In the genomic region with DNA sequence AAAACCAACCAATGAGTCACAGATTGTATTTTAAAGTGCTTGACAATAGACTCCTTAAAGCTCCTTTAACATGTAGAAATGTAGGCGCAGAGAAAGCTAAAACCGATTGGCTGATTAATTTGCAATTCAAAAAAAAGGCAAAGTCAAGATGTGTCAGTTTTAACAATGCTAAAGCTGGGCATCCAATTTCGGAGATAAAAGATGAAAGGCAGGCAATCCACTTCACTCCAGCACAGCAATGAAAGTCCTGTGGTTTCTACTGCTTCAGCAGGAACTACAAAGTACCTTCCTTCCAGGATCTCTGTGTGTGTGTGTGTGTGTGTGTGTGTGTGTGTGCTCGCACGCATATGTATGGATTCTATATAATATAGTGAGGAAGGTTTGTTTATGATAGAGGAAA, we compare ENCODE assay signal across 19 mouse cellular contexts. TPM values are rescaled to one million over a fixed set of nuclear protein-coding genes. Genes with fewer than 3 reads are reported as not detected.
"Had no signal": no experiment of that assay in that cellular context is flagged by ENCODE, and none has a peak within 500 bp of the region (broad histone marks: within the 10 kb centered on the region; RNA-seq: fewer than 3 reads in every experiment).

No protein-coding gene starts in this region.

- H3K4me1 ChIP-seq: limb, embryonic 13.5 days; liver, embryonic 15.5 days; megakaryocyte, embryonic 14.5 days; neural tube, embryonic 12.5 days had no signal

- H3K36me3 ChIP-seq: limb, embryonic 13.5 days; liver, embryonic 15.5 days; neural tube, embryonic 12.5 days had no signal

- H3K27ac ChIP-seq: limb, embryonic 13.5 days; liver, embryonic 15.5 days; macrophage; neural tube, embryonic 12.5 days; stomach, postnatal 0 days had no signal

- H3K4me2 ChIP-seq: limb, embryonic 13.5 days; liver, embryonic 15.5 days; neural tube, embryonic 12.5 days had no signal

- DNase-seq: kidney, adult 11 months; kidney, adult 9 months; kidney, postnatal 10 days; layer of hippocampus, postnatal 36 days; left cerebral cortex, postnatal 4 days; lung, adult 2 months; lung, postnatal 10 days; thymus, postnatal 4 days had no signal

- H3K9ac ChIP-seq: limb, embryonic 13.5 days; liver, embryonic 15.5 days; neural tube, embryonic 12.5 days had no signal

- H3K9me3 ChIP-seq: limb, embryonic 13.5 days; liver, embryonic 15.5 days; megakaryocyte, embryonic 14.5 days; neural tube, embryonic 12.5 days had no signal

- H3K27me3 ChIP-seq: limb, embryonic 13.5 days; liver, embryonic 15.5 days; neural tube, embryonic 12.5 days had no signal

- H3K4me3 ChIP-seq: limb, embryonic 13.5 days; liver, embryonic 15.5 days; megakaryocyte, embryonic 14.5 days; neural tube, embryonic 12.5 days had no signal

RNA-seq across cellular contexts. Expression of a gene that starts 44.0 kb away (rescaled TPM):
- total RNA-seq: layer of hippocampus, adult 8-10 months; layer of hippocampus, postnatal 36 days; left cerebral cortex, postnatal 4 days; liver, adult 2 months; monocyte, adult 5-6 weeks; neutrophil, adult 5-6 weeks had no signal
- polyA plus RNA-seq: liver, adult 2 months; lung, adult 2 months; macrophage; small intestine, adult 2 months had no signal
